Mouse (Mus musculus): ENCODE data around the gene Gm38394. TPM values are rescaled to one million over a fixed set of nuclear protein-coding genes. Genes with fewer than 3 reads are reported as not detected.
"Not testable (repeated sequence)": the region's sequence is repeated elsewhere in the genome, so short reads cannot be mapped to it uniquely, and the experiment has no call there.

Gene Gm38394
- polyA plus RNA-seq, 1 experiment from 2014 or later = 8.1 TPM

DNA sequence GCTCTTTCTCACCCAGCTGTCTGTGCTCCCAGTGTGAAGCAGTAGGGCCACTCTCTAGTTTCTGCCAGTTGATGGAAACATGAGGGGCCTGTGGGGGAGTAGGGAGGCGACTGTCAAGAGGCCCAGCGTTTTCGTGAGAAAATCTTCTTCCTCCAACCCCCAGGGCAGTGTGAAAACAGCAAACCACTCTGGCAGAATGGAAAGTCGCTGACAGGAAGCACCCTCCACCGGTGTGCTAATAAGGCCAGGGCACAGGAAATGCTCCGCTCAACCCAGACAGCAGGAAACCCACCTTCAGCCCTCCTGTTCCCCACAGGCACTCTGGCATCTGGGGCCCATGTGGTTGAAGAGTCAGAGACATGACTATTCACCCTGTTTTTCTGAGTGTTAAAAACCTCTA is 28.8 kb upstream of the Gm38394 start, which contains the start of gene Lax1:
Lax1 (minus strand) TSS at position 212 of the 400 bp plus-strand sequence.
- no peak for ATAC-seq (ENCODE audit: insufficient number of reproducible peaks, insufficient read depth, low FRiP score, low TSS enrichment, low read depth)
- Histone ChIP-seq H3K27ac (no peak within 1 kb of the TSS), H3K4me1 (replicated peaks) (peaks cover 22% of the 10 kb centered on the region), H3K9me3 (no peaks in the 10 kb centered on the region), H3K9ac (replicated peaks) (no peak within 1 kb of the TSS), H3K36me3 (no peaks in the 10 kb centered on the region), H3K4me3 (replicated peaks) (no peak within 1 kb of the TSS), H3K4me2 (no peak within 1 kb of the TSS), H3K27me3 (no peaks in the 10 kb centered on the region)
- WGBS = 16% methylated on average over 6 of the region's 6 CpGs

DNA sequence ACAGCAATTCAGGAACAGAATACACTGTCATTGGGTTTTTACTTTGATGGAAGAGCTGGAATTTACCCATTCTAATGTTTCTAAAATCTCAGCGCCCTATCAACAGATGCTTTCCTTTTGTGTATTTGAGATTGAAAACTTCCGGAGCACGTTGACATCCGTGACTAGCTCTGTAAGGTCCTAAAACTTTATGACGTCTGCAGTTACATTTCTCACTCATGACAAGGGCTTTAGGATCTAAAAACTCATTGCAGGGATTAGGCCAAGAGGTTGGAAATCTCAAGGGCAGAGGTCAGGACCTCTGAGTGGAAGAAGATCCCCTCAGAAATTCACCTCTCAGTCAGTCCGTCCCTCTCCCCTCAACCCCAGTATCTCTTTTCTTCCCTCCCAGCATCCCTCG is 27.2 kb upstream of the Gm38394 start:
- 53% methylated on average over 7 of the region's 7 CpGs for WGBS
- no peak for ATAC-seq (ENCODE audit: insufficient number of reproducible peaks, insufficient read depth, low FRiP score, low TSS enrichment, low read depth)

DNA sequence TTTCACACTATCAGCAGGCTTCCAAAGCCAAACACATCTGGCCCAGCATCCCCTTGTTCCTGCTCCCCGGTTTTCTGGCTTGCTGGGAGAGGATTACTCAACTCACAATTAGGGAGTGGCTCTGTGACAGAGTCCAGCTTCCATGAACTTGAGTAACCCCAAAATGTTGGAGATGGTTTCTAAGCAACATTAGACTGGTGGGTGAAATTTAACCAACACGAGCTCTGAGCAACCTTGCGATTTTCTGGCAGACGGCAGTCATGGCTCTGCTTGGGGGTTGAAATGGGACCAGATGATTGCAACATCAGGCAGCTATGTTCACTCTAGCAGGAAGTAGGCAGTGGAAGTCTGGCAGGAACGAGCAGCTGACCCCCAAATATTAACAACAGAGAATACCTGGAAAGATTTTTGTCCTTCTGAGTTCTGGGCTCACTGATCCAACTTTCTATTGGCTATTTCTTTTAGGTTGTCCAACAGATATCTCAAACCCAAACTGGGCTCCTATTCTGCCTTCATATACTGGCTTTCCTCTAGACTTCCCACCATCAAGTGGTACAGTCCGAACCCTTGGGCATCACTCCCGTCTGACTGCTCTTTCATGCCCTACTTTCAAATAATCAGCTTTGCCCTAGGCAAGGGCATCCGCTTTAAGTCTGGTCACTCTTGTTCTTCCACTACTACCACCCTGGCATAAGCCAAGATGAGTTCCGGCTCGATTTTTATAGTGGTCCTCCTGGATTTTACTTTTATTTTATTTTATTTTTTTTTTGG is 24.8 kb upstream of the Gm38394 start:
- H3K4me3 ChIP-seq (replicated peaks) = no peak overlapping the region
- no peaks in the 10 kb centered on the region for H3K9me3 ChIP-seq
- H3K9ac ChIP-seq (replicated peaks) = no peak overlapping the region
- ATAC-seq (ENCODE audit: insufficient number of reproducible peaks, insufficient read depth, low FRiP score, low TSS enrichment, low read depth) = no peak
- peaks cover 7% of the 10 kb centered on the region for H3K4me1 ChIP-seq (replicated peaks)
- 79% methylated on average over 10 of the region's 10 CpGs for WGBS
- no peak overlapping the region for H3K27ac ChIP-seq
- no peak overlapping the region for H3K4me2 ChIP-seq
- H3K27me3 ChIP-seq = no peaks in the 10 kb centered on the region
- no peaks in the 10 kb centered on the region for H3K36me3 ChIP-seq

More for the DNA sequence above, 27.2 kb upstream of the Gm38394 start:
- H3K9ac ChIP-seq (replicated peaks) = no peak overlapping the region
- no peak overlapping the region for H3K4me3 ChIP-seq (replicated peaks)
- H3K36me3 ChIP-seq = no peaks in the 10 kb centered on the region
- no peak overlapping the region for H3K27ac ChIP-seq
- H3K9me3 ChIP-seq = no peaks in the 10 kb centered on the region
- H3K4me2 ChIP-seq = no peak overlapping the region
- peaks cover 7% of the 10 kb centered on the region for H3K4me1 ChIP-seq (replicated peaks)
- no peaks in the 10 kb centered on the region for H3K27me3 ChIP-seq

DNA sequence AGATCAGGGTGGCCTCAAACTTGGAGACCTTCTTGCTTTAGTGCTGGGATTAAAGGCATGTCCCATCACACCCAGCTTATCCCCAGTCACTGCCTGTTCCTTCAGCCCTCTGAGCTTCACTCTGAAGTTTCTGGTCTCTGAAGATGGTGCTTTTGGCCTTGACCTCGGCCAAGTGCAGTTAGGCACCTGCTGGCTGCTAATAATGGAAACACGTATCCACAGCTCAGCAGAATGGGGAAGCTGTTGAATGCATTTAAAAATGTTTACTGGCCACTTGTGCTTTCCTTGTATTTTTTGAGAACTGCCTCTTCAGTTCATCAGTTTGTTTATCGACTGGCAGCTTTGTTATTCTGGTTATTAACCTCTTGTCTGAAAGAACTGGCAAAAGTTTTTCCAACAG is 10.7 kb upstream of the Gm38394 start:
- no peak overlapping the region for H3K4me3 ChIP-seq (replicated peaks)
- no peaks in the 10 kb centered on the region for H3K4me1 ChIP-seq (replicated peaks)
- WGBS = 81% methylated on average over 3 of the region's 3 CpGs
- no peak overlapping the region for H3K4me2 ChIP-seq
- no peaks in the 10 kb centered on the region for H3K27me3 ChIP-seq
- ATAC-seq (ENCODE audit: insufficient number of reproducible peaks, insufficient read depth, low FRiP score, low TSS enrichment, low read depth) = no peak
- no peak overlapping the region for H3K27ac ChIP-seq
- no peaks in the 10 kb centered on the region for H3K36me3 ChIP-seq
- no peak overlapping the region for H3K9ac ChIP-seq (replicated peaks)
- no peaks in the 10 kb centered on the region for H3K9me3 ChIP-seq

DNA sequence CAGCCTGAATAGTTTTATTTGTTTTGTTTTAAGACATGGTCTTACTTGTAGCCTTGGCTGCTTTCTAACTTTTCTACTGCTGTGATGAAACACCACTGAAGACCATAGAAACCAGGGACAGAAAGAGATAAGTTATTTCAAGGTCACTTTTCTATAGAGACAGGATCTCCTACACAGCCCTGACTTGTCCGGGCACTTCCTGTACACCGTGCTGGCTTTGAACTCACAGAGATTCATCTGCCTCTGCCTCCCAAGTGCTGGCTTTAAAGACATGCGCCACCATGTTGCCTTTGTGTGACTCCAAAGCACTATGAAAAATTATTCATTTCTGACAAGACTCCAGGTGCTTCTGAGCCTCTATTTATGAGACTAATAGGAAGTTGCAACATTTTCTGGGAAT is 10.1 kb upstream of the Gm38394 start:
- Histone ChIP-seq H3K36me3 (no peaks in the 10 kb centered on the region), H3K9me3 (no peaks in the 10 kb centered on the region), H3K4me1 (replicated peaks) (no peaks in the 10 kb centered on the region), H3K27me3 (no peaks in the 10 kb centered on the region), H3K9ac (replicated peaks) (no peak overlapping the region), H3K27ac (no peak overlapping the region), H3K4me2 (no peak overlapping the region), H3K4me3 (replicated peaks) (no peak overlapping the region)
- ATAC-seq (ENCODE audit: insufficient number of reproducible peaks, insufficient read depth, low FRiP score, low TSS enrichment, low read depth) = no peak
- 95% methylated on average over 3 of the region's 3 CpGs for WGBS

DNA sequence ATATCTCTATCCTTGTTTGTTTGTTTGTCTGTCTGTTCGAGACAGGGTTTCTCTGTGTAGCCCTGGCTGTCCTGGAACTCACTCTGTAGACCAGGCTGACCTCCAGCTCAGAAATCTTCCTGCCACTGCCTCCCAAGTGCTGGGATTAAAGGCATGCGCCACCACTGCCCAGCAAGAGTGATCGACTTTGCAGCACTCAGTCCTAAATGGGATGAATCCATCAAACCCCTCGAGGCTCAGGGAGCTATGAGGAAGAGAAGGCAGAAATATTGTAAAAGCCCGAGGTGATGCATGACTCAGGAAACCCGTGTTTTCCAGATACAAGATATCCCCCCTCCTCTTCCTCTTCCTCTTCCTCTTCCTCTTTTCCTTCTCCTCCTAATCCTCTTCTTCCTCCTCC is 9.7 kb upstream of the Gm38394 start:
- Histone ChIP-seq H3K36me3 (no peaks in the 10 kb centered on the region), H3K4me2 (no peak overlapping the region), H3K27ac (no peak overlapping the region), H3K27me3 (no peaks in the 10 kb centered on the region), H3K9ac (replicated peaks) (no peak overlapping the region), H3K4me1 (replicated peaks) (no peaks in the 10 kb centered on the region), H3K4me3 (replicated peaks) (no peak overlapping the region), H3K9me3 (no peaks in the 10 kb centered on the region)
- no peak for ATAC-seq (ENCODE audit: insufficient number of reproducible peaks, insufficient read depth, low FRiP score, low TSS enrichment, low read depth)
- 88% methylated on average over 6 of the region's 6 CpGs for WGBS

DNA sequence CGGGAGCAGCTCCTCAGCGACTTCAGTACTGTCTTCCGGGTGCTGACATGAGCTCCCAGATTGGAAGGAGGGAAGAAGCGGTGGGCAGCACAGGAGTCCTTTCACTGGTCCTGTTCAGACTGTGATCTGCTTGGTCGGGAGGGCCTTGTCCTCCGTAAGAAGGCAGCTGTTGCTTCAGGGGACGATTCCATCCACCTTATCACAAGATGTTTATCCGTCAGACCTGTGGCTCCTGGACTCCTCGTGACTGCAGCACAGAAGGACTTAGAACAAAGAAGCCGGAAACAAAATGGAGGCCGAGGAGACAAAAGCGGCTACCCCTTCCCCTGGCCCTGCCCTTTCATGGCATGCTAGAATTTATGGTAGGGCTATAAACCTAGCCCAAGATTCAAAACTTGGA is 9.1 kb upstream of the Gm38394 start:
- no peak overlapping the region for H3K9ac ChIP-seq (replicated peaks)
- H3K4me1 ChIP-seq (replicated peaks) = no peaks in the 10 kb centered on the region
- ATAC-seq (ENCODE audit: insufficient number of reproducible peaks, insufficient read depth, low FRiP score, low TSS enrichment, low read depth) = no peak
- 80% methylated on average over 12 of the region's 12 CpGs for WGBS
- no peak overlapping the region for H3K27ac ChIP-seq
- no peaks in the 10 kb centered on the region for H3K27me3 ChIP-seq
- H3K4me2 ChIP-seq = no peak overlapping the region
- H3K9me3 ChIP-seq = no peaks in the 10 kb centered on the region
- no peak overlapping the region for H3K4me3 ChIP-seq (replicated peaks)
- no peaks in the 10 kb centered on the region for H3K36me3 ChIP-seq

DNA sequence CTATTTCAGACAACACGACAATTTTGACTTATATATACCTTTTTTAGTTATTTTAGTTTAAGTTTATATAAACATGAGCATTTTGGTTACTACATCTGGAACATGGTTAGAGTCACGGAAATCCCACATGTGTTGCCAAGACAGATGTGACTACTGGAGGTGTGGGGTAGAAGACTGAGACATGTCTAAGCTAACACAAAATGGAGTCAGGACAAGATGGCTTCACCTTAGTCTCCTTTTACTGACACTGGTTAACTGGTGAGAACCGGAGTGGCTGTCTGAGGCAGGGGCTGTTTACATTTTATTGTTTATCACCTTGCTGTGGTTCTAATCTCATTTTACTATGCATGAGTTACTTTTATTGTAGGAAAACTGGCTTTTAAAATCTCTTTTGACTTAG is 7.5 kb upstream of the Gm38394 start:
- no peak overlapping the region for H3K9ac ChIP-seq (replicated peaks)
- no peak overlapping the region for H3K4me2 ChIP-seq
- H3K27ac ChIP-seq = no peak overlapping the region
- ATAC-seq (ENCODE audit: insufficient number of reproducible peaks, insufficient read depth, low FRiP score, low TSS enrichment, low read depth) = no peak
- no peaks in the 10 kb centered on the region for H3K9me3 ChIP-seq
- no peak overlapping the region for H3K4me3 ChIP-seq (replicated peaks)
- no peaks in the 10 kb centered on the region for H3K27me3 ChIP-seq
- no peaks in the 10 kb centered on the region for H3K4me1 ChIP-seq (replicated peaks)
- WGBS = 81% methylated on average over 3 of the region's 3 CpGs
- no peaks in the 10 kb centered on the region for H3K36me3 ChIP-seq

DNA sequence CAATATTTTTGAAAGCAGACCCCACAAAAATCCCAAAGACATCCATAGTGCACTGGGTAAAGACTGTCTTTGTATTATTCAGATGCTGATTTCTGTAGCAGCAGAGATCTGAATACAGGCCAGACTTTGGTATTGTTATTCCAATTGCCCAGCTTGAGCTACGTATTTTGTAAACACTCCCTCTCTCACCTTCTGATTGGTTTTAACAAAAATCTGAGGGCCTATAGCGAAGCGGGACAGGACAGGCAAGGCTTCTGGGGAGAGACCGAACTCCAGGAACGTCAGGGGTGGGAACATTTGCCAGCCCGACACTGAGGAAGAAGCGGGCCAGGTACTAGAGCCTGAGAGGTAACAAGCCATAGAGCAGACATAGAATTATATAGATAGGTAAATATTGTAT is 6.6 kb upstream of the Gm38394 start:
- Histone ChIP-seq H3K27me3 (no peaks in the 10 kb centered on the region), H3K9ac (replicated peaks) (no peak overlapping the region), H3K4me2 (no peak overlapping the region), H3K27ac (no peak overlapping the region), H3K36me3 (no peaks in the 10 kb centered on the region), H3K4me1 (replicated peaks) (no peaks in the 10 kb centered on the region), H3K4me3 (replicated peaks) (no peak overlapping the region), H3K9me3 (no peaks in the 10 kb centered on the region)
- no peak for ATAC-seq (ENCODE audit: insufficient number of reproducible peaks, insufficient read depth, low FRiP score, low TSS enrichment, low read depth)
- WGBS = 51% methylated on average over 7 of the region's 7 CpGs

DNA sequence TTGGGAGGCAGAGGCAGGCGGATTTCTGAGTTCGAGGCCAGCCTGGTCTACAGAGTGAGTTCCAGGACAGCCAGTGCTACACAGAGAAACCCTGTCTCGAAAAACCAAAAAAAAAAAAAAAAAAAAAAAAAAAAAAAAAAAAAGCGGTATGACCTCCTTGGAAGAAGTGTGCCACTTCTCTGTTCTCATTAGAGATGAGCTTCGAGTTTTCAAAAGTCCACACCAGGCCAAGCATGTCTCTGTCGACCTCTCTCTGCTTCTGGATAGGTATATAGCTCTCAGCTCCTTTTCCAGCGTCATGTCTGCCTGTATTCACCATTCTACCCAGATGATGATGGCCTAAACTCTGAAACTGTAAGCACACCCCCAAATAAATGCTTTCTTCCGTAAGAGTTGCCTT is 4.6 kb upstream of the Gm38394 start:
- 83% methylated on average over 8 of the region's 8 CpGs for WGBS
- H3K27me3 ChIP-seq; H3K27ac ChIP-seq; H3K4me2 ChIP-seq; H3K9ac ChIP-seq (replicated peaks); ATAC-seq (ENCODE audit: insufficient number of reproducible peaks, insufficient read depth, low FRiP score, low TSS enrichment, low read depth); H3K4me1 ChIP-seq (replicated peaks); H3K36me3 ChIP-seq; H3K9me3 ChIP-seq; H3K4me3 ChIP-seq (replicated peaks): not testable (repeated sequence)

DNA sequence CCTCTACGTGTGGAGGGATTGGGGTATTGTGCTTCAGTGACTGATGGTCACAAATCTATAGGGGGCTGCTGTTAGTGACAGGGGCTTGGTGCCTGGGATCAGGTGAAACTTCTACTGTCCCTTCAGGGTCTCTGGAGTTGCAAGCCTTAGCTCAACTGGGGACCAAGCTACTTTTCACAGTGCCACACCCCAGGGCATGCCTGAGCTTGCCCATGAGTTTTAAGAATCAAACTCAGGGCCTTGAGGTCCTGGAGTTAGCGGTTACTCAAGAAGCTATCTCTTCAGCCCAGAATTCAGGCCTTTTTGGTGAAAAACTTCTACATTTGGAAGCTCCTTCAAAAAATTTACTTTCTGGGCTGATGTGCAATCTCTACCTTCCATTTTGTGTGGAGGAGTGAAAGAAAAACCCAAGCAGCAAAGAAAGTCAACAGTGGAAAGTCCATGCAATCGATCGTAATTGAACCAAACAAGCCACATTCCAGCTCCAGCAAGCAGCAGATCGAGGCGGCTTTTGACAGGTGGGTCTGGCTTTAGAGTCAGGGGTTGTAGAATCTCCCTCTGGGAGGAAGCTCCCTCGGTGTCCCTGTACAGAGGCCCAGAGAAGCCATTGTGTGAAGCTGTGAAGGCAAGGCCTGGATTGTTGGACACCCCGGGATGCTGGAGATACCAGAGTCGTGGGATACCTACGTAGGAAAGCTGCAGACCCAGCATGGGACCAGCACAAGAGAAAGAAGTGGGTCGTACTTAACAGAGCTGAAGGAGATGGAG is 3.3 kb upstream of the Gm38394 start:
- Histone ChIP-seq H3K4me1 (replicated peaks) (peaks cover 7% of the 10 kb centered on the region), H3K36me3 (peaks cover under 1% of the 10 kb centered on the region; the same call in 1 of the 2 replicates), H3K9ac (replicated peaks) (no peak overlapping the region), H3K27me3 (no peaks in the 10 kb centered on the region), H3K9me3 (no peaks in the 10 kb centered on the region), H3K4me2 (no peak overlapping the region), H3K27ac (no peak overlapping the region), H3K4me3 (replicated peaks) (no peak overlapping the region)
- 75% methylated on average over 11 of the region's 11 CpGs for WGBS
- ATAC-seq (ENCODE audit: insufficient number of reproducible peaks, insufficient read depth, low FRiP score, low TSS enrichment, low read depth) = no peak

Data from limb, embryonic 12.5 days (tissue).